Mouse (Mus musculus) MEL (cell line): ENCODE measurements around the gene Psmb9. TPM values are rescaled to one million over a fixed set of nuclear protein-coding genes. Genes with fewer than 3 reads are reported as not detected.

Experiments used
- DNase-seq: peaks from one replicate; pipeline ENCODE4 v3.0.0; 2011; ENCODE audit warnings: low read depth, low spot score
- H3K27ac ChIP-seq: 2 replicates; pipeline ENCODE4 v1.5.1; 2012; ENCODE audit warnings: low read depth, mild to moderate bottlenecking, control low read depth, low read length, moderate library complexity; ENCODE audit not compliant: control insufficient read depth
- H3K27me3 ChIP-seq, 2 experiments: fragments of 150-350 bp in 1 of 2; sonication (generic) in 1 of 2; 2 replicates each; pipeline ENCODE4 v1.6.1; 2012; ENCODE audit warnings: low read length in 2 of 2, mild to moderate bottlenecking in 2 of 2, improper control_type of control experiment in 1 of 2, moderate library complexity in 1 of 2; ENCODE audit not compliant: insufficient read depth in 2 of 2, control insufficient read depth in 1 of 2
- H3K36me3 ChIP-seq, 2 experiments: 2 replicates each; pipeline ENCODE4 v1.6.1; 2012 to 2014; ENCODE audit warnings: low read length in 2 of 2, improper control_type of control experiment in 1 of 2, inconsistent platforms in 1 of 2, mild to moderate bottlenecking in 1 of 2; ENCODE audit not compliant: insufficient read depth in 2 of 2, control insufficient read depth in 1 of 2
- H3K4me1 ChIP-seq, 2 experiments: fragments of 150-350 bp in 1 of 2; sonication (generic) in 1 of 2; 2 replicates each; pipeline ENCODE4 v1.6.1; 2012; ENCODE audit warnings: low read length in 2 of 2, improper control_type of control experiment in 1 of 2, mild to moderate bottlenecking in 1 of 2; ENCODE audit not compliant: insufficient read depth in 2 of 2, control insufficient read depth in 1 of 2
- H3K4me3 ChIP-seq, 2 experiments: fragments of 150-350 bp in 1 of 2; sonication (generic) in 1 of 2; 2 replicates each; pipeline ENCODE4 v1.5.1; 2012; ENCODE audit warnings: low read depth in 2 of 2, low read length in 2 of 2, mild to moderate bottlenecking in 2 of 2, moderate library complexity in 2 of 2, control low read depth in 1 of 2, improper control_type of control experiment in 1 of 2; ENCODE audit not compliant: control insufficient read depth in 1 of 2, insufficient read depth in 1 of 2
- H3K79me2 ChIP-seq: 2 replicates; pipeline ENCODE4 v1.6.1; 2012; ENCODE audit warnings: mild to moderate bottlenecking, low read length, moderate library complexity; ENCODE audit not compliant: control insufficient read depth, poor library complexity, insufficient read depth
- H3K9ac ChIP-seq: 2 replicates; pipeline ENCODE4 v1.6.1; 2012; ENCODE audit warnings: low read depth, mild to moderate bottlenecking, control low read depth, low read length, moderate library complexity; ENCODE audit not compliant: control insufficient read depth, poor library complexity, severe bottlenecking
- H3K9me3 ChIP-seq: fragments of 150-350 bp; sonication (generic); replicated peaks from 2 replicates; pipeline ENCODE4 v1.6.1; 2012; ENCODE audit warnings: mild to moderate bottlenecking, low read length, improper control_type of control experiment, moderate library complexity; ENCODE audit not compliant: insufficient read depth
- BHLHE40 ChIP-seq: IDR thresholded peaks from 2 replicates; pipeline ENCODE4 v1.6.1; 2012; ENCODE audit warnings: low read depth, mild to moderate bottlenecking, inconsistent platforms, low read length, improper control_type of control experiment, borderline replicate concordance
- CHD2 ChIP-seq: IDR thresholded peaks from 2 replicates; pipeline ENCODE4 v1.6.1; 2011; ENCODE audit warnings: low read length, improper control_type of control experiment
- CTCF ChIP-seq, 3 experiments: IDR thresholded peaks in 2 of 3; conservative IDR thresholded peaks in 1 of 3; 2 replicates each; pipeline ENCODE4 v1.5.1; 2011 to 2012; ENCODE audit warnings: low read length in 3 of 3, low read depth in 2 of 3, mild to moderate bottlenecking in 2 of 3, improper control_type of control experiment in 1 of 3, inconsistent platforms in 1 of 3, mixed read lengths in 1 of 3, moderate library complexity in 1 of 3; ENCODE audit not compliant: control insufficient read depth in 1 of 3, insufficient read depth in 1 of 3, poor library complexity in 1 of 3, severe bottlenecking in 1 of 3
- E2F4 ChIP-seq: IDR thresholded peaks from 2 replicates; pipeline ENCODE4 v1.6.1; 2011; ENCODE audit warnings: low read depth, low read length, improper control_type of control experiment, borderline replicate concordance
- ELF1 ChIP-seq: IDR thresholded peaks from 2 replicates; pipeline ENCODE4 v1.6.1; 2014; ENCODE audit warnings: low read depth, mild to moderate bottlenecking, inconsistent platforms, low read length, improper control_type of control experiment, moderate library complexity
- EP300 ChIP-seq, 2 experiments: IDR thresholded peaks; 2 replicates each; pipeline ENCODE4 v1.6.1; 2011; ENCODE audit warnings: improper control_type of control experiment in 2 of 2, low read length in 2 of 2, low read depth in 1 of 2, mild to moderate bottlenecking in 1 of 2
- ETS1 ChIP-seq: IDR thresholded peaks from 2 replicates; pipeline ENCODE4 v1.6.1; 2012; ENCODE audit warnings: low read depth, mild to moderate bottlenecking, inconsistent platforms, low read length, improper control_type of control experiment, moderate library complexity
- GABPA ChIP-seq: IDR thresholded peaks from 2 replicates; pipeline ENCODE4 v1.6.1; 2012; ENCODE audit warnings: low read depth, mild to moderate bottlenecking, inconsistent platforms, low read length, improper control_type of control experiment, moderate library complexity
- GATA1 ChIP-seq: IDR thresholded peaks from 2 replicates; pipeline ENCODE4 v1.6.1; 2011; ENCODE audit warnings: low read depth, low read length, improper control_type of control experiment
- HCFC1 ChIP-seq: IDR thresholded peaks from 2 replicates; pipeline ENCODE4 v1.6.1; 2012; ENCODE audit warnings: low read depth, mild to moderate bottlenecking, inconsistent platforms, low read length, improper control_type of control experiment, moderate library complexity
- KAT2A ChIP-seq: conservative IDR thresholded peaks from 2 replicates; pipeline ENCODE4 v1.6.1; 2012; ENCODE audit warnings: low read depth, low read length, improper control_type of control experiment, inconsistent platforms
- MAX ChIP-seq: IDR thresholded peaks from 2 replicates; pipeline ENCODE4 v1.6.1; 2011; ENCODE audit warnings: low read length, improper control_type of control experiment
- MAZ ChIP-seq: IDR thresholded peaks from 2 replicates; pipeline ENCODE4 v1.6.1; 2012; ENCODE audit warnings: low read depth, mild to moderate bottlenecking, inconsistent platforms, low read length, improper control_type of control experiment
- MXI1 ChIP-seq: IDR thresholded peaks from 2 replicates; pipeline ENCODE4 v1.6.1; 2011; ENCODE audit warnings: mild to moderate bottlenecking, low read depth, low read length, improper control_type of control experiment
- MYB ChIP-seq: IDR thresholded peaks from 2 replicates; pipeline ENCODE4 v1.6.1; 2011; ENCODE audit warnings: mild to moderate bottlenecking, low read depth, low read length, improper control_type of control experiment
- MYC ChIP-seq: IDR thresholded peaks from 2 replicates; pipeline ENCODE4 v1.6.1; 2011; ENCODE audit warnings: low read depth, mild to moderate bottlenecking, low read length, improper control_type of control experiment, moderate library complexity
- NELFE ChIP-seq: IDR thresholded peaks from 2 replicates; pipeline ENCODE4 v1.6.1; 2011; ENCODE audit warnings: low read depth, low read length, improper control_type of control experiment
- NRF1 ChIP-seq: IDR thresholded peaks from 2 replicates; pipeline ENCODE4 v1.6.1; 2014; ENCODE audit warnings: low read depth, mild to moderate bottlenecking, inconsistent platforms, low read length, improper control_type of control experiment, moderate library complexity; ENCODE audit not compliant: poor library complexity, insufficient read depth, severe bottlenecking
- POLR2A ChIP-seq, 2 experiments: IDR thresholded peaks; 2 replicates each; pipeline ENCODE4 v1.6.1; 2011 to 2012; ENCODE audit warnings: low read length in 2 of 2, mild to moderate bottlenecking in 2 of 2, control low read depth in 1 of 2, improper control_type of control experiment in 1 of 2, low read depth in 1 of 2, moderate library complexity in 1 of 2; ENCODE audit not compliant: control insufficient read depth in 1 of 2, insufficient read depth in 1 of 2, poor library complexity in 1 of 2
- POLR2AphosphoS2 ChIP-seq: IDR thresholded peaks from 2 replicates; pipeline ENCODE4 v1.6.1; 2011; ENCODE audit warnings: low read length, improper control_type of control experiment
- POLR2AphosphoS5 ChIP-seq: IDR thresholded peaks from 2 replicates; pipeline ENCODE4 v1.6.1; 2012; ENCODE audit warnings: low read depth, borderline replicate concordance, mild to moderate bottlenecking, inconsistent platforms, low read length, moderate library complexity, mixed read lengths
- RCOR1 ChIP-seq: IDR thresholded peaks from 2 replicates; pipeline ENCODE4 v1.6.1; 2012; ENCODE audit warnings: low read depth, mild to moderate bottlenecking, inconsistent platforms, low read length, improper control_type of control experiment
- SIN3A ChIP-seq: IDR thresholded peaks from 2 replicates; pipeline ENCODE4 v1.6.1; 2012; ENCODE audit warnings: low read length, improper control_type of control experiment, inconsistent platforms
- TBP ChIP-seq: IDR thresholded peaks from 2 replicates; pipeline ENCODE4 v1.8.0; 2011; ENCODE audit warnings: low read depth, low read length, improper control_type of control experiment
- TCF12 ChIP-seq: IDR thresholded peaks from 2 replicates; pipeline ENCODE4 v1.6.1; 2014; ENCODE audit warnings: low read depth, mild to moderate bottlenecking, inconsistent platforms, low read length, improper control_type of control experiment, moderate library complexity
- USF1 ChIP-seq: IDR thresholded peaks from 2 replicates; pipeline ENCODE4 v1.6.1; 2014; ENCODE audit warnings: low read depth, mild to moderate bottlenecking, inconsistent platforms, low read length, improper control_type of control experiment, moderate library complexity
- USF2 ChIP-seq, 2 experiments: IDR thresholded peaks; 2 replicates each; pipeline ENCODE4 v1.6.1; 2011 to 2012; ENCODE audit warnings: improper control_type of control experiment in 2 of 2, low read length in 2 of 2, borderline replicate concordance in 1 of 2, inconsistent platforms in 1 of 2, low read depth in 1 of 2, mild to moderate bottlenecking in 1 of 2; ENCODE audit not compliant: insufficient read depth in 1 of 2
- ZC3H11A ChIP-seq: IDR thresholded peaks from 2 replicates; pipeline ENCODE4 v1.6.1; 2012; ENCODE audit warnings: low read depth, mild to moderate bottlenecking, inconsistent platforms, low read length, improper control_type of control experiment
- ZMIZ1 ChIP-seq: IDR thresholded peaks from 2 replicates; pipeline ENCODE4 v1.6.1; 2012; ENCODE audit warnings: low read depth, mild to moderate bottlenecking, inconsistent platforms, low read length, improper control_type of control experiment, moderate library complexity
- polyA plus RNA-seq, 2 experiments: library from polyadenylated mRNA; stranded (reverse) in 1 of 2; unstranded in 1 of 2; fragments of >175 nt in 1 of 2; fragments of >200 nt in 1 of 2; gene quantifications; 2 replicates each; pipeline versions ENCODE4 v1.2.1 to v1.2.4; 2012; ENCODE audit warnings: low replicate concordance in 2 of 2, low read depth in 1 of 2; ENCODE audit not compliant: insufficient read length in 2 of 2, insufficient read depth in 1 of 2, missing spikeins in 1 of 2
- total RNA-seq: library from RNA; depleted of rRNA; stranded (reverse); fragments of 300-350 nt; gene quantifications from 2 replicates; pipeline ENCODE4 v1.2.3, GENCODE M21; 2012

The Psmb9 gene
- total and polyA plus RNA-seq, 3 experiments = 14.7 to 24.9 TPM; not detected in 1

GRCm38 (mm10) chr17:34140240-34140639 lies 47.3 kb downstream of the Psmb9 start:
- peak overlapping the region; percentile 39; the same call in 1 of the 2 replicates for H3K27ac ChIP-seq
- H3K4me3 ChIP-seq = no peak overlapping the region
- peaks cover 19 to 44% of the 10 kb centered on the region in 2 experiments for H3K4me1 ChIP-seq
- no peaks in the 10 kb centered on the region for H3K9me3 ChIP-seq
- no peaks in the 10 kb centered on the region for H3K27me3 ChIP-seq
- H3K79me2 ChIP-seq = no peaks in the 10 kb centered on the region
- DNase-seq = peak; percentile 68
- peaks cover 0 to 24% of the 10 kb centered on the region in 2 experiments; a peak in 2 of 4 replicates for H3K36me3 ChIP-seq
- no peak for TF ChIP-seq CTCF (IDR thresholded peaks at IDR 0.05 in 2 of 3, conservative IDR thresholded peaks at IDR 0.05 in 1 of 3; ENCODE audit: control insufficient read depth in 1 of 3, insufficient read depth in 1 of 3, low read depth in 2 of 3, low read length in 3 of 3, poor library complexity in 1 of 3, severe bottlenecking in 1 of 3)
- peak; percentile 56; the same call in 1 of the 2 replicates for TF ChIP-seq MYB
- TF ChIP-seq MAZ = peak; percentile 44; the same call in 1 of the 2 replicates
- 0 out of 2 replicates have a peak, but pooled peaks have one; percentile 24 for TF ChIP-seq ELF1
- peak; percentile 30; the same call in 1 of the 2 replicates for TF ChIP-seq TCF12
- peak; percentile 69 for TF ChIP-seq MAX
- peak; percentile 53; the same call in 1 of the 2 replicates for TF ChIP-seq ETS1
- TF ChIP-seq EP300 (IDR thresholded peaks at IDR 0.05; ENCODE audit: low read depth in 1 of 2, low read length in 2 of 2) = peak; percentile 63 to 78
- TF ChIP-seq TBP = 0 out of 2 replicates have a peak, but pooled peaks have one; percentile 45
- no peak for TF ChIP-seq KAT2A
- no peak for TF ChIP-seq NRF1
- TF ChIP-seq SIN3A = peak; percentile 61
- peak; percentile 57 for TF ChIP-seq MXI1
- 0 out of 2 replicates have a peak, but pooled peaks have one; percentile 49 for TF ChIP-seq POLR2AphosphoS2
- TF ChIP-seq E2F4 = no peak
- peak; percentile 53; the same call in 1 of the 2 replicates for TF ChIP-seq ZMIZ1
- peak in 1 of 2 experiments; percentile 43; a peak in 1 of 4 replicates for TF ChIP-seq POLR2A (IDR thresholded peaks at IDR 0.05; ENCODE audit: control insufficient read depth in 1 of 2, insufficient read depth in 1 of 2, low read depth in 1 of 2, low read length in 2 of 2, poor library complexity in 1 of 2)
- TF ChIP-seq POLR2AphosphoS5 = no peak
- TF ChIP-seq MYC = peak; percentile 59; the same call in 1 of the 2 replicates
- TF ChIP-seq NELFE = peak; percentile 55
- no peak for TF ChIP-seq ZC3H11A
- TF ChIP-seq HCFC1 = peak; percentile 55
- no peak for TF ChIP-seq USF1
- no peak for TF ChIP-seq BHLHE40
- TF ChIP-seq USF2 (IDR thresholded peaks at IDR 0.05; ENCODE audit: borderline replicate concordance in 1 of 2, insufficient read depth in 1 of 2, low read depth in 1 of 2, low read length in 2 of 2) = no peak
- TF ChIP-seq GABPA = no peak
- TF ChIP-seq RCOR1 = no peak
- TF ChIP-seq CHD2 = no peak
- TF ChIP-seq GATA1 = peak; percentile 51; the same call in 1 of the 2 replicates
- H3K9ac ChIP-seq = no peak overlapping the region
